Mouse (Mus musculus) bone marrow, adult 2 months (tissue): ENCODE measurements around the gene Tmem35b. TPM values are rescaled to one million over a fixed set of nuclear protein-coding genes. Genes with fewer than 3 reads are reported as not detected.
"Not testable (repeated sequence)": the region's sequence is repeated elsewhere in the genome, so short reads cannot be mapped to it uniquely, and the experiment has no call there.

Experiments
- H3K27ac ChIP-seq: fragments of 200-500 bp; 2 replicates; pipeline ENCODE4 v1.5.1; 2012; ENCODE audit warnings: low read depth, mild to moderate bottlenecking, control low read depth, inconsistent platforms, low read length; ENCODE audit not compliant: control insufficient read depth, poor library complexity, insufficient read depth
- H3K4me1 ChIP-seq: fragments of 200-500 bp; 2 replicates; pipeline ENCODE4 v1.6.1; 2011; ENCODE audit warnings: low read length; ENCODE audit not compliant: control insufficient read depth, insufficient read depth
- H3K4me3 ChIP-seq: fragments of 200-500 bp; replicated peaks from 2 replicates; pipeline ENCODE3; 2011; ENCODE audit warnings: mild to moderate bottlenecking, low read depth, low read length, control low read depth; ENCODE audit not compliant: control insufficient read depth
- CTCF ChIP-seq: fragments of 200-500 bp; IDR thresholded peaks from 2 replicates; pipeline ENCODE4 v1.5.1; 2011; ENCODE audit warnings: low read length, control low read depth; ENCODE audit not compliant: control insufficient read depth, insufficient read depth
- POLR2A ChIP-seq: fragments of 200-500 bp; IDR thresholded peaks from 2 replicates; pipeline ENCODE4 v1.6.1; 2011; ENCODE audit warnings: low read depth, mild to moderate bottlenecking, control low read depth, low read length, borderline replicate concordance; ENCODE audit not compliant: control insufficient read depth
- WGBS: fragments of 180-500 bp; shearing (Covaris S2); methylation state at CpG from one replicate; pipeline ENCODE4 v1.1.7; 2018; 5-methylcytosine and 5-hydroxymethylcytosine counted together
- polyA plus RNA-seq: library from polyadenylated mRNA; stranded (reverse); fragments of >200 nt; gene quantifications from 2 replicates; pipeline ENCODE4 v1.2.4, GENCODE M21; 2011; ENCODE audit warnings: low replicate concordance; ENCODE audit not compliant: missing spikeins, insufficient read depth, insufficient read length

Gene Tmem35b
- 2.9 and 8.6 TPM in 2 replicates for polyA plus RNA-seq

GRCm38 (mm10) chr4:127123391-127123790 is at the start of gene Tmem35b:
Tmem35b (plus strand) TSS chr4:127123691.
- WGBS = 91% methylated on average over 5 of the region's 5 CpGs
- H3K27ac ChIP-seq = no peak within 1 kb of the TSS

DNA sequence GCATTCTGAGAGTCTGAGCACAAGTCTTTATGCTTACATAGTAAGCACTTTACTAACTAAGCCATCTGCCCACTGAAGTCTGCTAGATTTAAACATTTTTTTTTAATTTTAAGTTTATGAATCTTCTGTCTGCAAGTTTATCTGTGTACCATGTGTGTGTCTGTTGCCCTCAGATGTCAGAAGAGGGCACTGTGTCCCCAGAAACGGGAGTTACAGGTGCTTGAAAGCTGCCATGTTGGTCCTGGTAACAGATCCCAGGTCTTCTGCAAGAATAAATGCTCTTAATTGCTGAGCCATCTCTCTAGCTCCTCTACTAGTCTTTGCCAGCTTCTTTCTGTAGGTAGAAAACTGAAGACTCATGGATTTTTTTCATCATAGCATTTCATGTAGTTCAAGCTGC is 48.6 kb upstream of the Tmem35b start:
- TF ChIP-seq CTCF (no peak), POLR2A (no peak)
- H3K27ac ChIP-seq = no peak overlapping the region
- WGBS = 68% methylated on average over 1 of the region's 1 CpGs
- no peaks in the 10 kb centered on the region; the same call in 1 of the 2 replicates for H3K4me1 ChIP-seq
- H3K4me3 ChIP-seq = no peak overlapping the region

More at GRCm38 (mm10) chr4:127123391-127123790, at the start of gene Tmem35b:
- H3K4me3 ChIP-seq = no peak within 1 kb of the TSS
- TF ChIP-seq POLR2A = no peak
- no peak for TF ChIP-seq CTCF
- H3K4me1 ChIP-seq = peaks cover 1% of the 10 kb centered on the region; the same call in 1 of the 2 replicates

- under 1% methylated on average over 46 of the region's 46 CpGs for WGBS
- TF ChIP-seq POLR2A = peak; percentile 89; the same call in 1 of the 2 replicates
- TF ChIP-seq CTCF = no peak
- H3K27ac ChIP-seq = peak within 1 kb of the TSS; percentile 10
- H3K4me1 ChIP-seq = no peaks in the 10 kb centered on the region; the same call in 1 of the 2 replicates
- H3K4me3 ChIP-seq = peak within 1 kb of the TSS; percentile 58
Observed at GRCm38 (mm10) chr4:127076875-127077548, 46.5 kb upstream of the Tmem35b start, which contains the start of gene Zmym6. Zmym6 (plus strand) TSS chr4:127077383.

DNA sequence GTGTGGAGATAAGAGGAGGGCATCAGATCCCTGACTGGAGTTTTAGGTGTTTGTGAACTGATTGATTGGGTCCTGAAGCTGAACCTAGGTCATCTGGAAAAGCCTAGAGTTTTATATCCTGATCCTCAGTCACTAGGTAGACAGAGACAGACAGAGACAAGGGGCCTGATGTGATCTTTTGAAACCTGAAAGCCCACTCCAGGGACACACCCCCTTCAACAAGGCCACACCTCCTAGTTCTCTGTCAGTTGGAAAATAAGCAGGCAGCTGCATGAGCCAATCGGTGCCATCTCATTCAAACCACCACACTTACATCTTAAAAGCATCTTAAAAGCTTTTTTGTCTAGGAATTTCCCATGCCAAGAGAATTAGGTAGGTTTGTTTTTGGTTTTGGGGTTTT is 42.7 kb upstream of the Tmem35b start:
- Histone ChIP-seq H3K4me3 (no peak overlapping the region), H3K4me1 (no peaks in the 10 kb centered on the region; the same call in 1 of the 2 replicates), H3K27ac (no peak overlapping the region)
- TF ChIP-seq POLR2A (no peak), CTCF (no peak)
- WGBS = 53% methylated on average over 1 of the region's 1 CpGs

- H3K27ac ChIP-seq = no peak overlapping the region
- WGBS = 85% methylated on average over 2 of the region's 2 CpGs
- no peak for TF ChIP-seq CTCF
- no peak for TF ChIP-seq POLR2A
Observed at GRCm38 (mm10) chr4:127083131-127083530, 40.4 kb upstream of the Tmem35b start.

DNA sequence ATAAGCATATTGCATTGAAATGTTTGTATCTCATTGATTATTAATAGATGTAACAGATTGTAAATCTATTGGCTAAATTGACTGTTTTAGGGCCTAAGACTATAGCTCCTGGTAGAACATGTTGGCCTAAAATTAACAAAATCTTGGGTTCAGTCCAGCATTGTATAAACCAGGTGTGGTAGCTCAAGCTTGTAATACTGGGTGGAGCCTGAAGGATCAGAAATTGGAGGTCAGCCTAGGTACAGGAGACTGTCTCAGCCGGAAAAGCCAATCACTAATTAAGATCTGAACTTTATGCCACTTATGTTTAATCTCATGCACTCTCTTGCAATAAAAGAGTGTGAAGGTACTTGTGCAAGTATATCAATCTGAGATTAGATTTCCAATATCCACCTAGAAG is 37.7 kb upstream of the Tmem35b start:
- TF ChIP-seq POLR2A = no peak
- TF ChIP-seq CTCF = no peak
- 78% methylated on average over 1 of the region's 1 CpGs for WGBS
- Histone ChIP-seq H3K4me1 (no peaks in the 10 kb centered on the region), H3K27ac (no peak overlapping the region), H3K4me3 (no peak overlapping the region)

More at GRCm38 (mm10) chr4:127083131-127083530, 40.4 kb upstream of the Tmem35b start:
- Histone ChIP-seq H3K4me3 (no peak overlapping the region), H3K4me1 (no peaks in the 10 kb centered on the region)

DNA sequence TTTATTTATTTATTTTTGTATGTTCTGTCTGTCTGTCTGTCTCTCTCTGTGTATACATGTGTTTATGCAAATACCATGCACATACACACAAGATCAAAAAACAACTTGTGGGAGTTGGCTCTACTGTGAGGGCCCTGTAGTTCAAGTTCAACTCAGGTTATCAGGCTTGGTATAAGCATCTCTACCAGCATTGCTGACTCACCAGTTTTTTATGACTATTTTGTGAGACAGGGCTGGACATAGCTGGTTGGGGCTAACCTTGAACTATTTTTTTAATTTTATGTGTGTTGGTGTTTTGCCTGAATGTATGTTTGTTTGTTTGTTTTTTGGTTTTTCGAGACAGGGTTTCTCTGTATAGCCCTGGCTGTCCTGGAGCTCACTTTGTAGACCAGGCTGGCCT is 32.3 kb upstream of the Tmem35b start:
- 78% methylated on average over 1 of the region's 1 CpGs for WGBS
- Histone ChIP-seq H3K27ac (no peak overlapping the region), H3K4me1 (no peaks in the 10 kb centered on the region), H3K4me3 (no peak overlapping the region)
- TF ChIP-seq POLR2A (no peak), CTCF (no peak)

DNA sequence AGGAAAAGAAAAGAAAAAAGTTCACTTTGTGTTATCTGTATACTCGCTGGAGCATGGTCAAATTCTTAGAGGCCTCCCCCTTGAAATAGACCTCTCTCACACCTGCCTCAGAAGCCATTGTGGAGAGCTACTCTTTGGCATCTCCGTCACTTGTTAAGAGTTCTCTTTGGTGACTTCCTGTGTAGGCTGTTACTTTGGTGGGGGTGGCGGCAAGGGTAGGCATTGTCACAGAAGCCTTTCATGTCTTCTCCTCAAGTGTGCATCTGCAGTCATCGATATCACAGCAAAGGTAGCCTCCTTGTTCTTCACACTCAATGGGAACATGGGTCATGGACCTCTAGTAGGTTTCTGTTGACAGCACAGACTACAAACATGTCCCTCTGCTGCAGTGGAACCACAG is 28.4 kb upstream of the Tmem35b start:
- Histone ChIP-seq H3K4me3 (no peak overlapping the region), H3K4me1 (no peaks in the 10 kb centered on the region), H3K27ac (no peak overlapping the region)
- TF ChIP-seq CTCF = no peak
- TF ChIP-seq POLR2A = no peak
- 86% methylated on average over 4 of the region's 4 CpGs for WGBS

- H3K4me3 ChIP-seq, H3K4me1 ChIP-seq, H3K27ac ChIP-seq: not testable (repeated sequence)
- 78% methylated on average over 1 of the region's 2 CpGs for WGBS
Observed at GRCm38 (mm10) chr4:127099552-127099951, 23.9 kb upstream of the Tmem35b start.
